28 mouse cellular contexts compared by ENCODE assay signal in genomic region chr1:169833385-169833784, GRCm38 (mm10).
DNase-seq lines count a peak whose midpoint lies in the region; ATAC-seq and TF ChIP-seq lines count a peak whose summit lies in the region.
"Had no signal": no experiment of that assay in that cellular context is flagged by ENCODE, and none has a peak within 500 bp of the region (broad histone marks: within the 10 kb centered on the region; RNA-seq: fewer than 3 reads in every experiment).

No protein-coding gene starts in this region.

- H3K27me3 ChIP-seq in hindbrain, embryonic 13.5 days, result no peaks in the 10 kb centered on the region
- H3K27me3 ChIP-seq in hindbrain, postnatal 0 days (ENCODE audit: insufficient read depth, low read length), result no peaks in the 10 kb centered on the region
- H3K27me3 ChIP-seq: embryonic facial prominence, embryonic 13.5 days; forebrain, embryonic 12.5 days; forebrain, embryonic 15.5 days; heart, embryonic 13.5 days; hindbrain, embryonic 12.5 days had no signal

- no peaks in the 10 kb centered on the region for H3K36me3 ChIP-seq in hindbrain, embryonic 13.5 days
- no peaks in the 10 kb centered on the region for H3K36me3 ChIP-seq in hindbrain, postnatal 0 days (ENCODE audit: insufficient read depth, low read length)
- H3K36me3 ChIP-seq: embryonic facial prominence, embryonic 10.5 days; embryonic facial prominence, embryonic 13.5 days; forebrain, embryonic 12.5 days; forebrain, embryonic 15.5 days; heart, embryonic 13.5 days; hindbrain, embryonic 12.5 days had no signal

- no peaks in the 10 kb centered on the region for H3K9me3 ChIP-seq in hindbrain, embryonic 13.5 days
- H3K9me3 ChIP-seq in hindbrain, postnatal 0 days (ENCODE audit: low read length), result no peaks in the 10 kb centered on the region
- H3K9me3 ChIP-seq: embryonic facial prominence, embryonic 10.5 days; embryonic facial prominence, embryonic 13.5 days; forebrain, embryonic 12.5 days; forebrain, embryonic 15.5 days; heart, embryonic 13.5 days; hindbrain, embryonic 12.5 days had no signal

- intact Hi-C loops in left cerebral cortex, adult 2 months (cut with DNase I), result no loop called here

- 63% methylated on average over 6 of the region's 6 CpGs for WGBS in hindbrain, embryonic 13.5 days
- 80% methylated on average over 6 of the region's 6 CpGs for WGBS in hindbrain, postnatal 0 days
- WGBS in olfactory bulb, adult 2 months, result 48% methylated on average over 6 of the region's 6 CpGs

- H3K27ac ChIP-seq in hindbrain, embryonic 13.5 days, result no peak overlapping the region
- H3K27ac ChIP-seq in hindbrain, postnatal 0 days, result no peak overlapping the region
- H3K27ac ChIP-seq in left cerebral cortex, adult 2 months, result peak overlapping the region; percentile 20
- peak overlapping the region; percentile 2; the same call in 1 of the 2 replicates for H3K27ac ChIP-seq in olfactory bulb, adult 2 months (ENCODE audit: insufficient read depth, low read depth, low read length)
- H3K27ac ChIP-seq: embryonic facial prominence, embryonic 10.5 days; embryonic facial prominence, embryonic 13.5 days; forebrain, embryonic 12.5 days; forebrain, embryonic 15.5 days; gastrocnemius, adult 2 months; heart, embryonic 13.5 days; hindbrain, embryonic 12.5 days had no signal

- H3K4me2 ChIP-seq in hindbrain, embryonic 13.5 days, result no peak overlapping the region
- H3K4me2 ChIP-seq in hindbrain, postnatal 0 days (ENCODE audit: low read depth, low read length), result no peak overlapping the region
- H3K4me2 ChIP-seq: embryonic facial prominence, embryonic 13.5 days; forebrain, embryonic 12.5 days; forebrain, embryonic 15.5 days; heart, embryonic 13.5 days; hindbrain, embryonic 12.5 days had no signal

- no peak for DNase-seq in hindbrain, postnatal 0 days (ENCODE audit: low spot score)
- peak; percentile 26 to 64 for DNase-seq in layer of hippocampus, adult 18-20 months (ENCODE audit: low spot score in 2 of 2)
- no peak for DNase-seq in layer of hippocampus, postnatal 25 days (ENCODE audit: extremely low spot score in 1 of 2, low spot score in 1 of 2)
- no peak for DNase-seq in left cerebral cortex, adult 2 months (ENCODE audit: extremely low spot score in 1 of 2, low spot score in 2 of 2)
- DNase-seq in left cerebral cortex, adult 8-10 months (ENCODE audit: low spot score in 2 of 2), result no peak
- DNase-seq in kidney, adult 11 months, result no peak
- DNase-seq: adrenal gland, adult 2 months; adrenal gland, postnatal 14 days; cerebellum, adult 11-12 months; cerebellum, adult 8-10 months; cerebellum, postnatal 10 days; cerebellum, postnatal 36 days; embryo, embryonic 11 days; gastrocnemius, adult 2 months; gastrocnemius, postnatal 14 days; heart, adult 18-20 months; heart, postnatal 14 days; heart, postnatal 4 days had no signal

- no peak for TF ChIP-seq POLR2A in olfactory bulb, adult 2 months (IDR thresholded peaks at IDR 0.05; ENCODE audit: insufficient read depth, low read depth, low read length)

- peak; percentile 43; the same call in 1 of the 2 replicates for ATAC-seq in hindbrain, embryonic 13.5 days (ENCODE audit: low FRiP score)
- no peak for ATAC-seq in hindbrain, postnatal 0 days
- ATAC-seq: CD4-positive, CD25-positive, alpha-beta regulatory T cell, adult 4 months; forebrain, embryonic 15.5 days had no signal

- no peak overlapping the region for H3K4me3 ChIP-seq in hindbrain, embryonic 13.5 days
- no peak overlapping the region for H3K4me3 ChIP-seq in hindbrain, postnatal 0 days (ENCODE audit: low read length)
- no peak overlapping the region for H3K4me3 ChIP-seq in left cerebral cortex, adult 2 months
- H3K4me3 ChIP-seq in olfactory bulb, adult 2 months (ENCODE audit: insufficient read depth, low read depth, low read length), result no peak overlapping the region
- H3K4me3 ChIP-seq: embryonic facial prominence, embryonic 10.5 days; embryonic facial prominence, embryonic 13.5 days; erythroblast, embryonic 14.5 days; forebrain, embryonic 12.5 days; forebrain, embryonic 15.5 days; gastrocnemius, adult 2 months; heart, embryonic 13.5 days; hindbrain, embryonic 12.5 days had no signal

- no peak for TF ChIP-seq CTCF in hindbrain, postnatal 0 days (IDR thresholded peaks at IDR 0.05; ENCODE audit: low read depth)
- no peak for TF ChIP-seq CTCF in left cerebral cortex, adult 2 months (IDR thresholded peaks at IDR 0.05)
- TF ChIP-seq CTCF in olfactory bulb, adult 2 months (IDR thresholded peaks at IDR 0.05; ENCODE audit: insufficient read depth, low read depth, low read length), result no peak

- H3K4me1 ChIP-seq in hindbrain, embryonic 13.5 days (replicated peaks), result 0 out of 2 replicates have a peak, but pooled peaks cover 3% of the 10 kb centered on the region
- no peaks in the 10 kb centered on the region for H3K4me1 ChIP-seq in hindbrain, postnatal 0 days (ENCODE audit: insufficient read depth, low read length)
- peaks cover 9% of the 10 kb centered on the region; the same call in 1 of the 2 replicates for H3K4me1 ChIP-seq in olfactory bulb, adult 2 months (ENCODE audit: control insufficient read depth, insufficient read depth, low read length)
- H3K4me1 ChIP-seq: forebrain, embryonic 15.5 days; hindbrain, embryonic 12.5 days had no signal

- no peak overlapping the region for H3K9ac ChIP-seq in hindbrain, embryonic 13.5 days
- H3K9ac ChIP-seq in hindbrain, postnatal 0 days (replicated peaks; ENCODE audit: low read length), result no peak overlapping the region
- H3K9ac ChIP-seq: embryonic facial prominence, embryonic 13.5 days; forebrain, embryonic 12.5 days; forebrain, embryonic 15.5 days; heart, embryonic 13.5 days; hindbrain, embryonic 12.5 days had no signal

Comparison
In these comparisons a context has a peak if more than half of its experiments do, and no peak if none do; other contexts are left out.
1. DNase-seq: peak in layer of hippocampus, adult 18-20 months (2 of 2); none in hindbrain, postnatal 0 days (single experiment), layer of hippocampus, postnatal 25 days (0 of 2), left cerebral cortex, adult 2 months (0 of 2), left cerebral cortex, adult 8-10 months (0 of 2) and kidney, adult 11 months (single experiment).
2. H3K27ac ChIP-seq: peak in left cerebral cortex, adult 2 months (single experiment) and olfactory bulb, adult 2 months (single experiment); none in hindbrain, embryonic 13.5 days (single experiment) and hindbrain, postnatal 0 days (single experiment).